Mouse (Mus musculus): Measurements from ENCODE around the gene P3h2.

P3h2 gene

DNA sequence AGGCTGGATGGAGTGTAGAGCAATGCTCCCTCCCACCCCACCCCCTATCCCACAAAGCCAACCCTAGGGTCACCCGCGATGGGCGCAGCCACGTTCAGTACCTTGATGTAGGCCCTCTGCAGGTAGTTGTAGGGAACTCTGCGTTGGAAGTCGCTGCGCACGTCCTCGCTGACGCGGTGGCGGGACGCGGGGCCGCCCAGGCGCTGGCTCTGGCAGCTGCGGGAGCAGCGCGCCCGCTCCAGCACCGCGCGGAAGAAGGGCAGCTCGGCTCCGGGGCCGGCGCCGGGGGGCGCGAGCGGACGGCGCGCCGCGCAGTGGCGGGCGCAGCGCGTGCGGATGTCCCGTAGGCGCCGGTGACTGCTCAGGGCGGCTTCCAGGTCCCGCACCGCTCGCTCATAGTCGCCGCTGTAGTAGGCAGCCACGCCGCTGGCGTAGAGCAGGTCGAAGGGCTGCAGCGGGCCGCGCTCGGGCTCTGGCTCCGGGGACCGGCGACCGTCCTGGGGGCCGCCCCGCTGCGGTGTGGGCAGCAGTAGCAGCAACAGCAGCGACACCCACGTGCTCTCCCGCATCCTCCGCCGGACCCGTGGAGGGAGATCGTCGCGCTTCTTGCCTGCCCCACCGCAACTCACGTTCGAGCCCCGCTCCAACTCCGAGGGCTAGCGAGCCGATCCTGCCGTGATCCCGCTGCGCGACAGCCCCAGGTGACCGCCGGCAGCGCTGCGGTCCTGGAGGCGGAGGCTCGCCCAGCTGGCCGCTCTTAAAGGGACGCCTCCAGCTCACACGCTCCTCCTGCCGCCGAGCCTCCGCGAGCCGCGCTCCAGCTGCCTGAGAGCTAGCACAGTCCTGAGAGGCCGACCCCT lies at the start of gene P3h2:
TSS of gene P3h2 (minus strand) at position 670 of the 860 bp plus-strand sequence.
- in situ Hi-C loops (cut with MboI; ENCODE audit: unreplicated experiment in 2 of 2), result no loop called here

- in situ Hi-C loops (cut with MboI; ENCODE audit: unreplicated experiment in 2 of 2), result no loop called here
These were observed 46.7 kb upstream of the P3h2 start for GRCm38 (mm10) chr16:26152258-26152657.

DNA sequence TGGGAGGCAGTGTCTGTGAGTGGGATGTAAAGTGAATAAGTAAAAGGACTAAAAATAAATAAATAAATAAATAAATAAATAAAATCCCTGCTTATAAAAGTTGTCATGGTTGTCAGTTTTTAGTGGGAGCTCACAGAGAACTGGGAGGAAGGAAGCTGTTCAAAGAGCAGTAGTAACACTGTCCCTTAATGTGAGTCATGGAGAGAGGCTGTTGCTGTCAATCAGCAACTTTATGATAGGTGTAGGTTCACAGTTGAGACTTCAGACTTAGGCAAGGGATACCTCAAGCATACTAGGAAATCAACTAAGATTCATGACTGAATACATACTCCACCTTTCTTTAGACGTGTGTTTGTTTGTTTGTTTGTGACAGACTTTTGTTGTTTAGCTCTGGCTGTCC lies 45.4 kb upstream of the P3h2 start:
- in situ Hi-C loops (cut with MboI; ENCODE audit: unreplicated experiment in 2 of 2), result no loop called here

- in situ Hi-C loops (cut with MboI; ENCODE audit: unreplicated experiment in 2 of 2), result no loop called here
These were observed 41.3 kb upstream of the P3h2 start for GRCm38 (mm10) chr16:26146853-26147252.

- in situ Hi-C loops (cut with MboI; ENCODE audit: unreplicated experiment in 2 of 2), result no loop called here
These were observed 25.5 kb upstream of the P3h2 start for GRCm38 (mm10) chr16:26131126-26131525.

DNA sequence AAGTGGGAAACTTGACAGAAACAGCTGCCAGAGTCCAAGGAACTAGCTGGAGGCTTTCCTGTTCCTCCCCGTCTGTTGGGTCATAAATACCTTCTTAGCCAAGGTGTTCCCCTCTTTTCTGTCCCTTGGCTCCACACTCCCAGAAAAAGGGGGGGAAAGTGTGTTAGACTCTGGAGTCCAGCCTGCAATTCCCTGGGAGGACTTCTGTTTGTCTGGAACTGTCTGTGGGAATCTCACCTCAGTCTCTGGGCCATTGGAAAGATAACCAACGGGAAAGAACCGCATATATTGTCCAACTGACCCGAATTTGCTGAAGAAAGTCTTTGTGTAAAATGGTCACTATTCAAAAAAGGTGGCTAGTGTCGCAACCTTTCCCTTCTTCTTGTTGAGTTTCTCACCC lies 1.0 kb upstream of the P3h2 start:
- in situ Hi-C loops (cut with MboI; ENCODE audit: unreplicated experiment in 2 of 2), result no loop called here

DNA sequence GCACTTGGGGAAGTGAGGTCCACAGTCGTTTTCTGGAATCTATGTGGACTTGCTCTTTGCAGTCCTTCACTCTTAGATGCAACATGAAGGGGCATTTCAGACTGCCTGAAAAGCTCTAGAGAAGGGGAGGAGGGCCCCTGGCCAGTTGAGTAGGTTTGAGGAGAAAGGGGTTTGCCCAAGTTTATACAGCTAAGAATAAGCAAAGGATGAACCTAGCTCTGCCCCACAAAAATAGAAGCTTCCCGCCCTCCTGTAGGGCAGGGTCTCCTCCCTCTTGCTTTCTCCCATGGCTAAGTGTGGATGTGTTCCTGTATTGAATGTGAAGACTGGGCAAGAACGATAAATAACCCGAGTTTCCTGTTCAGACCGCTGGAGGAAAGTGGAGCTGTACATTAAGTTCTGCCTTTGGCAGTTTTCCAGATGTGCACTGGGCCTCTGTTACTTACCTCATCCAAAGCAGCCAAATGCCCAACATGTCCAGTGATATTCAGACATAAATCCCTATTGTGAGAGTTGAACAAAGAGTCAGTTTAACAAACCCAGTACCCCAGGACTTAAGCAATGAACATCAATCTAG lies 545 bp upstream of the P3h2 start:
- in situ Hi-C loops (cut with MboI; ENCODE audit: unreplicated experiment in 2 of 2), result no loop called here

GRCm38 (mm10) chr16:26104274-26104673 lies 1.3 kb downstream of the P3h2 start:
- in situ Hi-C loops (cut with MboI; ENCODE audit: unreplicated experiment in 2 of 2), result no loop called here

- in situ Hi-C loops (cut with MboI; ENCODE audit: unreplicated experiment in 2 of 2), result no loop called here
These were observed 2.7 kb downstream of the P3h2 start for GRCm38 (mm10) chr16:26102856-26103255.

DNA sequence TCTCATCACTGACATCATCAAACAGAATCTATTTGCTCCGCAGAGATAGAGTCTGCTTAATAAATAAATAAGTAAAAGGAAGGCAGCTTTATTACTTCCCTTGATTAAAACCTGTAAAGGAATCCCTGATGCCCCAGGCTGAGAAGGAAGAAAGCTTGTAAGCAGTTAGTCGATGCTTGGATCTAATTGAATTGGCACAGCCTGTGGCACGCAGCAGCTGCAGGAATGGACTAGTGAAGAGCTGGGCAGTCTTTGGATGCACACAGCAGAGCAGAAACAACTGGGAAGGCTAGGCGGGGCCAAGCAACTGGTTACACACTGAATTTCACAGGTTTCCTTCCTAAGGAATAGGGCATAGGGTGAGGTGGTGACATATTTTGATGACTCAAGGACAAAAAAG lies 5.4 kb downstream of the P3h2 start:
- in situ Hi-C loops (cut with MboI; ENCODE audit: unreplicated experiment in 2 of 2), result no loop called here

GRCm38 (mm10) chr16:26095696-26096284 lies 9.8 kb downstream of the P3h2 start:
- in situ Hi-C loops (cut with MboI; ENCODE audit: unreplicated experiment in 2 of 2), result no loop called here

GRCm38 (mm10) chr16:26093888-26094287 lies 11.7 kb downstream of the P3h2 start:
- in situ Hi-C loops (cut with MboI; ENCODE audit: unreplicated experiment in 2 of 2), result no loop called here

DNA sequence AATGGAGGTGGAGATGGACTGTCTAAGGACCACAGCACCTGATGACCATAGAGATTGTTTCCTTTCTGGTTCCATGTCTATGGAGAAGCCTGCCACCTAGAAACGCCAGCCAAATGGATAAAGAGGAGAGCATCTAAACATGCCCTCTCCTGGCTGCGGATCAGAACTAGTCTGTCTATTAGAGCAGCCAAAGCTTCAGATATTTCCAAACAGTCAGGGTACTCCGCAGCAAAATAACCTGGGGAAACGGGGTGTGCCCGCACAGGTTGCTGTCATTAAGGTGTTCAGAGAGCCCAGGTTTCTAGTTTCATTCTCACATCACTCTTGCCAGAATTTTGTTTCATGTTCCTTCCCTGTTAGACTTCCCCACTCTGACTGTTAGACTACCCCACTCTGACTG lies 16.6 kb downstream of the P3h2 start:
- in situ Hi-C loops (cut with MboI; ENCODE audit: unreplicated experiment in 2 of 2), result no loop called here

DNA sequence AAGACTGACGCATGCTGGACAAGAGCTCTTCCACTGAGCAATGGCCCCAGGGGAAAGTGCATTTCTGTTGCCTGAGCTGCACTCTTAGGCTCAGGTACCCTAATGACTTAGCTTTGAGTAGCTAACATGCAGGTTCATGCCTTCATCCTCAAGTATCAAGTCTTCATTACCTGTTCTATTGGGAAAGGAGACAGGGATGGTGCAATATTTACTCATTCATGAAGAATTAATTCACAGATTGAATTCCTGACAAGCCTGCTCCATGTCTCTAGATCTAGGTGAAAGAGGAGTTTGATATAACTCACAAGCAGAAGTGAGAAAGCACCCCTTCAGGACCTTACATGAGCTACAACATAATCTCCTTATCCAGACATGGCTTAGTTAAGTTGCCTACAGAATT lies 17.3 kb downstream of the P3h2 start:
- in situ Hi-C loops (cut with MboI; ENCODE audit: unreplicated experiment in 2 of 2), result no loop called here

- in situ Hi-C loops (cut with MboI; ENCODE audit: unreplicated experiment in 2 of 2), result no loop called here
These were observed 18.6 kb downstream of the P3h2 start for GRCm38 (mm10) chr16:26086955-26087354.

GRCm38 (mm10) chr16:26085160-26085559 lies 20.4 kb downstream of the P3h2 start:
- in situ Hi-C loops (cut with MboI; ENCODE audit: unreplicated experiment in 2 of 2), result no loop called here

DNA sequence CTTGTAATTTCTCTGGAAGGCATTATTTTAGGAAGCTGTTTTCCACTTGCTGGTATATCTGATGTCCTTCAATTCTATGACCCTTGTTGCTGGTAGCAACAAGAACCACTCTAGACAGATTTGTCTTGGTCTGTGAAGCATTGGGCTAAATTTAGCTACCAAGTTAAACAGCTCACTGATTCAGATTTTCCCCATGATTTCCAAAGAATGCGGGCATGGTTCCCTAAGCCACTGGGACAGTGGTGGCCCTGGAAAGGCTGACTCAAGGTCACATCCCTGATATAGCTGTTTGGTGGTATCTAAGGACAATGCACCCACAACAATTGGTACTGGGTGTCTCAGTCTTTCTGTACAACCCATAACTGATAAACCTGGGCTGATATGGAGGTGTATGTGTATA lies 22.8 kb downstream of the P3h2 start:
- in situ Hi-C loops (cut with MboI; ENCODE audit: unreplicated experiment in 2 of 2), result no loop called here

DNA sequence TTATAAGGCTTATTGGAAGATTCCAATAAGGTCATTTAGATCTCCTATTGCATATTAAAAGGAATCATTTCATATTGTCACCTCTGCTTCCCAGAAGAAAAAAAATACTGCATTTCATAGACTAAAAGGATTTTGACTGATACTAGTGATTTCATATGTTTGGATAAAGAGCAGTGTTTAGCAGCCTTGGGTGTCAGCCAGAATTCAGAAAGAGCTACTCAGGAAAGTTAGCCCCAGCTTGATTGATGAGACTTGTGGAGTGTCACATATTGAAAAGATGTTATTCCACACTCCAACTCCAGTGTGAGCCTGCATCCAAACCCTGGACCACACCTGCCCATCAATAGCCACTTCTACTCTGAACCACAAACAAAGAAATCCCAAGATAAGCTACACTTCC lies 23.2 kb downstream of the P3h2 start:
- in situ Hi-C loops (cut with MboI; ENCODE audit: unreplicated experiment in 2 of 2), result no loop called here

GRCm38 (mm10) chr16:26078923-26079351 lies 26.6 kb downstream of the P3h2 start:
- in situ Hi-C loops (cut with MboI; ENCODE audit: unreplicated experiment in 2 of 2), result no loop called here

DNA sequence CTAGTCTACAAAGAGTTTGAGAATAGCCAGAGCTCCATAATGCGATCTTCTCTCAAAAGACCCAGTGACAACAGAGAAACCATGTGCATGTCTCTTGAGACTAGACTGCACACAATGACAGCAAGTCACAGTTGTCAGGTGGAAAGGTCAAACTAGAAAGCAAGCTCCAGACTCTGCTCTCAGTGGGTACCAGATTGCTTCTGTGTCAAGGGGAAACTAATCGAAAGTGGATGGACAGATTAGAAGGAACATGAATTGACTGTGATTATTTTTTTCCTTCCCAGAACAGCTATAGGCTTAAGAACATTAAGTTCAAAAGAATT lies 27.5 kb downstream of the P3h2 start:
- in situ Hi-C loops (cut with MboI; ENCODE audit: unreplicated experiment in 2 of 2), result no loop called here

GRCm38 (mm10) chr16:26077246-26078099 lies 28.1 kb downstream of the P3h2 start:
- in situ Hi-C loops (cut with MboI; ENCODE audit: unreplicated experiment in 2 of 2), result no loop called here
